Mouse (Mus musculus) ES-E14 (cell line): Measurements from ENCODE around the gene Slc5a5. TPM values are rescaled to one million over a fixed set of nuclear protein-coding genes. Genes with fewer than 3 reads are reported as not detected.

Source experiments
- DNase-seq: peaks from one replicate; pipeline ENCODE4 v3.0.0-alpha.2; 2013; ENCODE audit warnings: low read depth, low spot score
- H3K27ac ChIP-seq: 2 replicates; pipeline ENCODE4 v1.5.1; 2012; ENCODE audit warnings: low read depth, mild to moderate bottlenecking, low read length, moderate library complexity, mixed read lengths; ENCODE audit not compliant: poor library complexity, insufficient read depth, severe bottlenecking
- H3K36me3 ChIP-seq: 2 replicates; pipeline ENCODE4 v1.6.1; 2012; ENCODE audit warnings: mild to moderate bottlenecking, low read length, moderate library complexity, mixed read lengths; ENCODE audit not compliant: control insufficient read depth, poor library complexity, insufficient read depth, severe bottlenecking
- H3K4me1 ChIP-seq, 2 experiments: fragments of 150-350 bp in 1 of 2; sonication (generic) in 1 of 2; 2 replicates each; pipeline ENCODE4 v1.6.1; 2012; ENCODE audit warnings: low read length in 2 of 2, mild to moderate bottlenecking in 1 of 2, mixed read lengths in 1 of 2; ENCODE audit not compliant: control insufficient read depth in 2 of 2, insufficient read depth in 2 of 2, poor library complexity in 1 of 2
- H3K4me3 ChIP-seq, 2 experiments: fragments of 150-350 bp in 1 of 2; sonication (generic) in 1 of 2; 2 replicates each; pipeline ENCODE4 v1.5.1; 2012; ENCODE audit warnings: low read length in 2 of 2, low read depth in 1 of 2, mild to moderate bottlenecking in 1 of 2, mixed read lengths in 1 of 2; ENCODE audit not compliant: insufficient read depth in 1 of 2, poor library complexity in 1 of 2, severe bottlenecking in 1 of 2
- H3K9ac ChIP-seq: 2 replicates; pipeline ENCODE4 v1.6.1; 2012; ENCODE audit warnings: low read depth, mild to moderate bottlenecking, low read length, mixed read lengths; ENCODE audit not compliant: poor library complexity, insufficient read depth, severe bottlenecking
- H3K9me3 ChIP-seq: fragments of 150-350 bp; sonication (generic); 2 replicates; pipeline ENCODE4 v1.6.1; 2012; ENCODE audit warnings: low read depth, mild to moderate bottlenecking, low read length; ENCODE audit not compliant: control insufficient read depth, insufficient read depth
- CHD2 ChIP-seq: IDR thresholded peaks from 2 replicates; pipeline ENCODE4 v1.6.1; 2014; ENCODE audit warnings: mild to moderate bottlenecking, low read depth, low read length, inconsistent platforms
- HCFC1 ChIP-seq: IDR thresholded peaks from 2 replicates; pipeline ENCODE4 v1.6.1; 2012; ENCODE audit warnings: low read length, inconsistent platforms, borderline replicate concordance; ENCODE audit not compliant: insufficient read depth
- MAFK ChIP-seq: IDR thresholded peaks from 2 replicates; pipeline ENCODE4 v1.6.1; 2014; ENCODE audit warnings: mild to moderate bottlenecking, low read depth, low read length, inconsistent platforms; ENCODE audit not compliant: insufficient read depth
- ZC3H11A ChIP-seq: IDR thresholded peaks from 2 replicates; pipeline ENCODE4 v1.6.1; 2012; ENCODE audit warnings: low read depth, mild to moderate bottlenecking, inconsistent platforms, low read length, borderline replicate concordance
- ZNF384 ChIP-seq: IDR thresholded peaks from 2 replicates; pipeline ENCODE4 v1.6.1; 2012; ENCODE audit warnings: low read depth, low read length, inconsistent platforms
- in situ Hi-C, 2 experiments: fragments of 600-800 bp; cut with MboI; formaldehyde crosslinking; loops; one replicate each; pipeline ENCODE4 v1.15.1; 2025; ENCODE audit warnings: low sequenced_read_pairs in 2 of 2, inconsistent platforms in 1 of 2; ENCODE audit not compliant: unreplicated experiment in 2 of 2
- total RNA-seq: library from RNA; depleted of rRNA; stranded (reverse); fragments of 300-350 nt; gene quantifications from 2 replicates; pipeline ENCODE4 v1.2.3, GENCODE M21; 2012

Gene Slc5a5
- total RNA-seq, 1 experiment, result 3.4 TPM

DNA sequence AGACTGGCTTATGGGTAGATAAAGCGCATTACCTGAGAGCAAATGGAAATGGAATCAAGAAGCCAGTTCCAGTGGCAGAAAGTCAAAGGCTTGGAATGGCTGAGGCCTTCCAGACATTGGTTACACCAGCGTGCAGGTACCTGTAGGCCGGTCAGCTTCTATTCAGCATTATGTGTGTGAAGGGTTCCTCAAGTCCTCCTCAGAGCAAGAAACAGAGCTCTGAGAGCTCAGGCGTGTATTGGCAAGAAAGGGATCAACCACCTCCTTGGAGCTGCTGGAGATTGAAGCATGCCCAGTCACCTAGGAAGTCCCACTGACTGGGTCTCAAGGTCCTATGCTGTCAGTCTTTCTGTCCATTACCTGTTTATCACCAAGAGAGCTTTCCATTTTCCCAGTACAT lies 33.2 kb upstream of the Slc5a5 start:
- in situ Hi-C loops, result no loop called here
- DNase-seq, result no peak
- no peaks in the 10 kb centered on the region for H3K4me1 ChIP-seq

GRCm38 (mm10) chr8:70924151-70924550 lies 31.6 kb upstream of the Slc5a5 start:
- no peak overlapping the region for H3K27ac ChIP-seq
- no peak overlapping the region for H3K9ac ChIP-seq
- no peak overlapping the region for H3K4me3 ChIP-seq
- no peaks in the 10 kb centered on the region for H3K4me1 ChIP-seq
- no peaks in the 10 kb centered on the region for H3K9me3 ChIP-seq
- peaks cover 2% of the 10 kb centered on the region; the same call in 1 of the 2 replicates for H3K36me3 ChIP-seq
- no peak for DNase-seq
- in situ Hi-C loops, result no loop called here
- no peak for TF ChIP-seq HCFC1
- no peak for TF ChIP-seq ZNF384
- TF ChIP-seq ZC3H11A, result no peak
- no peak for TF ChIP-seq MAFK
- TF ChIP-seq CHD2, result no peak

More for the DNA sequence above, 33.2 kb upstream of the Slc5a5 start:
- Histone ChIP-seq H3K4me3 (no peak overlapping the region), H3K27ac (no peak overlapping the region), H3K36me3 (no peaks in the 10 kb centered on the region), H3K9ac (no peak overlapping the region), H3K9me3 (no peaks in the 10 kb centered on the region)
- TF ChIP-seq HCFC1 (no peak), CHD2 (no peak), MAFK (no peak), ZNF384 (no peak), ZC3H11A (no peak)

DNA sequence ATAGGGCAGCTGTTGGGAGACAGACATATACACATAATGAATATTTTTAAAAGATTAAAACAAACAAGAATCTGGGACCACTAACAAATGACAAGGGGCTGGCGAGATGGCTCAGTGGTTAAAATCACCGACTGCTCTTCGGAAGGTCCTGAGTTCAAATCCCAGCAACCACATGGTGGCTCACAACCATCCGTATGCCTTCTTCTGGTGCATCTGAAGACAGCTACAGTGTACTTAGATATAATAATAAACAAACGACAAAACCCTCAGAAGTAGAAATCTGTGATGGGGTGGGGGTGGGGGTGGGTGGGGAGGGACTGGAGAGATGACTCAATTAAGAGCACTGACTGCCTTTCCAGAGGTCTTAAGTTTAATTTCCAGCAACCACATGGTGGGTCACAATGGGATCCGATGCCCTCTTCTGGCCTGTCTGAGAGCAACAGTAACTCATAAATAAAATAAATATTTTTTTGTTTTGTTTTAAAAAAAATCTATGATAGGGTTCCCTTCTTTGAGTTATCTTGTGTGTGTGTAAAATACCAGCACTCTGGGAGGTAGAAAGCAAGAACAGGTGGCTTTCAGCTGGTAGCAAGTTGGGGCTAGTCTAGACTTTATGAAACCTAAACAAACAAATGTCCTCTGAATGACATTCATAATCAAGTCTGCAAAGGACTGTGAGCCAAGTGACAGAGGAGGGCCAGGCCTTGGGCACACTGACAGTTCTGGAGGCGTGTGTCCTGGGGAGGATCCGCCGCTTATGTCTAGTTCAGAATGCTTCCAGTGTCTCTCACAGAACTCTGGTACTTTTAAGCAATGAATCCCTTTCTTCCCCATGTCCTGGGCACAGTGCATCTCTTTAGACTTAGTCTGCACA lies 27.7 kb upstream of the Slc5a5 start:
- no peaks in the 10 kb centered on the region for H3K4me1 ChIP-seq
- in situ Hi-C loops, result no loop called here
- H3K36me3 ChIP-seq, result peaks cover 21% of the 10 kb centered on the region
- H3K9ac ChIP-seq, result no peak overlapping the region
- TF ChIP-seq CHD2, result no peak
- TF ChIP-seq MAFK, result no peak
- TF ChIP-seq ZC3H11A, result no peak
- no peak for TF ChIP-seq ZNF384
- TF ChIP-seq HCFC1, result no peak
- no peak for DNase-seq
- H3K4me3 ChIP-seq, result no peak overlapping the region
- no peak overlapping the region for H3K27ac ChIP-seq
- H3K9me3 ChIP-seq, result no peaks in the 10 kb centered on the region

- Histone ChIP-seq H3K36me3 (peaks cover 48% of the 10 kb centered on the region), H3K27ac (no peak overlapping the region), H3K4me3 (peak overlapping the region; percentile 31 to 52; a peak in 2 of 4 replicates), H3K9ac (peak overlapping the region; percentile 32), H3K9me3 (no peaks in the 10 kb centered on the region), H3K4me1 (peaks cover 4 to 19% of the 10 kb centered on the region in 2 experiments; a peak in 3 of 4 replicates)
- TF ChIP-seq MAFK (no peak), HCFC1 (no peak), ZC3H11A (no peak)
- no peak for DNase-seq
- in situ Hi-C loops, result no loop called here
Observed at GRCm38 (mm10) chr8:70914704-70915103, 22.1 kb upstream of the Slc5a5 start.
